Mouse (Mus musculus): ENCODE results near the gene Mmp14. TPM values are rescaled to one million over a fixed set of nuclear protein-coding genes. Genes with fewer than 3 reads are reported as not detected.

Mmp14 gene
- polyA plus RNA-seq, 1 experiment = not detected

DNA sequence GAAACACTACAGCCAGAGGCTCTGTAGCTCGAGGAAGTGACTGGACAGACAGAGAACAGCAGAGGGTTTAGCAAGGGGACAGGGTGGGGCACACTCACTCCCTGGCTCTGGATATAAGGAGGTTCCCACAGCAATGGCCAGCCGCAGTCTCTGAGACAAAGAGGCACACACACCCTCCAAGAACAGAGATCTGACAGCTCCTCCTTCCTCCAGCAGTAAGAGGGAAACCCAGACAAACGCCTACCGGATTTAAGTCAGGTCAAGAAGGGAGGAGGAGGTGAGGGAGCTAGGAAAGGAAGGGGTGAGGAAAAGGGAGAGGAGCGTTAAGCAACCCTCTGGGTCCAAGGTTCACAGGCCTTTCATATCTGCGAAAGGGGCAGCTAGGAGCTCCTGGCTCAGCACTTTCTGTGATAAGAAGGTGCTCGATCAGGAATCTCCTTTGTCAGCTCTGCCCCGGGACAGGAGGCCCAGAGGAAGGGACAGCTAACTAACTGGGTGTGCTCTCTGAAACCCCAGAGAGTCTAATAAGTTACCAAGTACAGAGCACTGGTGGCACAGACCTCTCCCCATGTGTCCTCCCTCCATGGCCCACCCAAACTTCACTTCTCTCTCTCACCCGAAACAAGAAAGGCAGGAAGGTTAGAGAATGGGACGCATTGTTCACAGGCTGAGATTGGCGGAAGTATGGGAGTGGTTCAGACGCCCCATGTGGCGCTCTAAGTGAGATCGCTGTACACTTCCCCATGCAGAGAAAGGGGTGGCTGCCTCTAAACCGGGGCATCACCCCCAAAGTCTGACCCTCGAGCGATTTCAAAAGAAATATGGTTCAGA, 21.2 kb upstream of the Mmp14 start:
- TF ChIP-seq CTCF (IDR thresholded peaks at IDR 0.05; ENCODE audit: insufficient read depth, low read depth, low read length) (no peak), POLR2A (IDR thresholded peaks at IDR 0.05; ENCODE audit: insufficient read depth, low read depth, low read length) (no peak)
- 53% methylated on average over 17 of the region's 17 CpGs for WGBS
- no peak overlapping the region for H3K4me3 ChIP-seq (ENCODE audit: insufficient read depth, low read depth, low read length)
- H3K4me1 ChIP-seq (ENCODE audit: control insufficient read depth, insufficient read depth, low read length) = peaks cover 7% of the 10 kb centered on the region; the same call in 1 of the 2 replicates
- H3K27ac ChIP-seq (ENCODE audit: insufficient read depth, low read depth, low read length) = no peak overlapping the region

DNA sequence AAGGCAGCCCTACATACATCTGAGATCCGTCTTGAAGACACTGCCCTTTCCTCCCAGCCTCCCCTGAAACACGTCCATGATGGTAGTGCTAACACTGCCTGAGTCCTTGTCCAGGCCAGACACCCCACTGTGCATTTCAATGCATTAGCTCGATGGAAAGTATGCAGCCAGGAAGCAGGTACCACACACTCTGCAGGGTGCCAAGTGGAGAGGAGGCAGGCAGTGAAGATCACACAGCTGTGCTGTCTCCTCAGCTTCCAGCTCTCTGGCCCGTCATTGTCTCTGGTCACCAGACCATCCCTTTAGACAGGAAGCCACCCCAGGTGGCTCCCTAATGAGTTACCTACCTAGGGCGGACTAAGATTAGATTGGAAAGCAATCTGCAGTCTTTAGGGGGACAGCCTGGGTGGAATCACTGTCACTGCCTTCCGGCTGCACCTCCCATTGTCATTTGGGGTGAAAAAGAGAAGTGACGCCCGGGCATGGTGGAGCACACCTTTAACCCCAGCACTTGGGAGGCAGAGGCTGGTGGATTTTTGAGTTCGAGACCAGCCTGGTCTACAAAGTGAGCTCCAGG, 19.3 kb upstream of the Mmp14 start:
- 65% methylated on average over 9 of the region's 9 CpGs for WGBS
- TF ChIP-seq POLR2A (IDR thresholded peaks at IDR 0.05; ENCODE audit: insufficient read depth, low read depth, low read length) = no peak
- no peak for TF ChIP-seq CTCF (IDR thresholded peaks at IDR 0.05; ENCODE audit: insufficient read depth, low read depth, low read length)
- H3K4me3 ChIP-seq (ENCODE audit: insufficient read depth, low read depth, low read length) = no peak overlapping the region
- no peak overlapping the region for H3K27ac ChIP-seq (ENCODE audit: insufficient read depth, low read depth, low read length)
- H3K4me1 ChIP-seq (ENCODE audit: control insufficient read depth, insufficient read depth, low read length) = peaks cover 7% of the 10 kb centered on the region; the same call in 1 of the 2 replicates

DNA sequence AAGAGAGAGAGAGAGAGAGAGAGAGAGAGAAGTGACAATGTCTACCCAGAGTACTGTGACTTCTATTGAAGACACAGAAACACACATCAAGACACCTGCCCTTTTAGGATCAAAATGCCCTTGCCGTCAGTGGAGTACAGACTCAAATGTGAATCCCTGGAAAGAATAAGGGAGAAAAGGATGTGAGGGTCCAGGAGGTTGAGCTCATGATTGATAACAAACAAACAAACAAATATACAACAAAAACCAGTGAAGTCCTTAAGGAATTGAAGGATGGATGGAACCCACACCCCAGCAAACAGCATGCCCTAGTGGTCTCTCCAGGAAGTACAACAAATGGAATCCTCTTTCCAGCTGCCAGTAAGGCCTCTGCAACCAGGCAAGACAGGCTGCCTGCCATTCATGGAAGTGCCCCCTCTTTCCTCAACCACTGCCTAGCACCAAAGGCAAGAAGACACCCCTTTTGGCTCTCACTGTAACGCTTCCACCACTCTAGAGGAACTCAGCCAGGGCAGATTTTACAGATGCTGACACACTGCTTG, 18.7 kb upstream of the Mmp14 start:
- peaks cover 8% of the 10 kb centered on the region; the same call in 1 of the 2 replicates for H3K4me1 ChIP-seq (ENCODE audit: control insufficient read depth, insufficient read depth, low read length)
- no peak overlapping the region for H3K27ac ChIP-seq (ENCODE audit: insufficient read depth, low read depth, low read length)
- 37% methylated on average over 2 of the region's 2 CpGs for WGBS
- H3K4me3 ChIP-seq (ENCODE audit: insufficient read depth, low read depth, low read length) = no peak overlapping the region
- TF ChIP-seq CTCF (IDR thresholded peaks at IDR 0.05; ENCODE audit: insufficient read depth, low read depth, low read length) (0 out of 2 replicates have a peak, but pooled peaks have one; percentile 3), POLR2A (IDR thresholded peaks at IDR 0.05; ENCODE audit: insufficient read depth, low read depth, low read length) (no peak)

DNA sequence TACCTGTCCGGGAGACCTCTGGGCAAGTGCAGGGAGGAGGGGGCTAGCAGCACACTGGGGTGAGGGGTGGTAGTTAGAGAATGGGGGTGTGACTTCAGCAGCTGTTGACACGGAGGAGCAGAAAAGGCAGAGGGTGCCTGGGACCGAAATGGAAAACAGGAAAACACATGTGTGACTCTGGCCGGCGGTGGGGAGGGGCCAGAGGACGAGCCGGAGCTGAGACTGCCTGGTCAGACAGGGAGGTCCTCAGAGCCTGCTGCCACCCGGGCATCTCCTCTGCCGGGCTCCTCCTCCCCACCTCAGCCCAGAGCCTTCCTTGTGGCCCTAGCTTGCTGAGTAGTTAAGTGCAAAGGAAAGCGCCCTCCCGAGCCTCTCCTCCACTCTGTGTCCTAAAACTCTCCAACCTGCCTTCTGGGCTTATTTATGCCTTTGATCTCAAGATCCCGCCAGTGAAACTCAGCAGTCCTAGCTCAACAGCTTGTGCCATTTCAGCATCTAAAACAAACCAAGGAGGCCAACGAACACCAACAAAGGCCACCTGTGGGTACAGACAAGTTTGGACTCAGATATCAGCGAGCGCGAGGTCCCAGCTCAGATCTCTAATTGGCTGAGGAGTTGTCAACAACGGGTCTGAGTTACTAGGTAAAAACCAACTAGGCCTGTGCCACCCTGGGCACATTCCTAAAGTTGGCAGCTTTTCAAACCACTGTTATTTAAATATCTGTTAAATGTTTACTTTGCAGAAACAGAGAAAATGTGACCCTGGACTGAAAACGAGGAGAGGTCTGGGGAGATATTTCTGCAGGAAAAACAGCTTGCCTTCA, 17.3 kb upstream of the Mmp14 start:
- Histone ChIP-seq H3K27ac (ENCODE audit: insufficient read depth, low read depth, low read length) (no peak overlapping the region), H3K4me3 (ENCODE audit: insufficient read depth, low read depth, low read length) (peak overlapping the region; percentile 3; the same call in 1 of the 2 replicates), H3K4me1 (ENCODE audit: control insufficient read depth, insufficient read depth, low read length) (peaks cover 8% of the 10 kb centered on the region; the same call in 1 of the 2 replicates)
- 32% methylated on average over 18 of the region's 18 CpGs for WGBS
- TF ChIP-seq POLR2A (IDR thresholded peaks at IDR 0.05; ENCODE audit: insufficient read depth, low read depth, low read length) (no peak), CTCF (IDR thresholded peaks at IDR 0.05; ENCODE audit: insufficient read depth, low read depth, low read length) (no peak)

DNA sequence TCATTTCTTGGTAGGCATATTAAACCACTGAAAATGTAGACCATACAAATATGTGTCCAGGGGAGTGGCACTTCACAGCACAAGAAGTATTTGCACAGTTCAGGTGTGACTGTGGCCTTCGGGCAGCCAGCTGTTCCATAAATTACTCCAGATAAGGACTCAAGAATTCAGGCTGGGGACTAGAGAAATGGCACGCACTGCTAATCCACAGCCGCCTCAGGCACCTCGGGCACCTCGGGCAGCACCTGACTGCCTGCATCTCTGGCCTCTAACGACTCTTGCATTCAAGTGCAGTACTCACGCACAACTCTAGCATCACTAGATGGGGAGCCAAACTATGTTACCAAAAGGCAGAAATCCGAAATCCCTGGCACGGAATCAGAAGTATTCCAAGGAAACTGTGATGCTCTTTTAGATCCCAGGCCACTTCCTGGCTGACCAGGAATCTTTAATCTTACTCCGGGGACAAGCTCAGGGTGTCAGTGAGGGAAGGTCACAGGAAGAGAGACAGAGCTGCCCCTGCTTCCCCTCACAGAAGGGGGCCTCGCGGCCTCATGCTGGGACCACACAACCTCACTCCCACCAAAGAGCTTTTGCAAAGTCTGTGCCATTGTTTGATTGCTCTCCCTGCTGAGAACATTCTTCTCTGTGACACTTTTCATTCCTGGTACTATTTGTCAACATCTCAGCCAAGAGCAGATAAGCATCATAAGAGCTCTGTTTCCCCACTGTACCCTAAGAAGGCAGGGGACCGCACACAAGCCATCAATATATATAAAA, 16.0 kb upstream of the Mmp14 start:
- WGBS = 51% methylated on average over 13 of the region's 13 CpGs
- Histone ChIP-seq H3K4me3 (ENCODE audit: insufficient read depth, low read depth, low read length) (no peak overlapping the region), H3K27ac (ENCODE audit: insufficient read depth, low read depth, low read length) (no peak overlapping the region), H3K4me1 (ENCODE audit: control insufficient read depth, insufficient read depth, low read length) (peaks cover 8% of the 10 kb centered on the region; the same call in 1 of the 2 replicates)
- no peak for TF ChIP-seq POLR2A (IDR thresholded peaks at IDR 0.05; ENCODE audit: insufficient read depth, low read depth, low read length)
- no peak for TF ChIP-seq CTCF (IDR thresholded peaks at IDR 0.05; ENCODE audit: insufficient read depth, low read depth, low read length)

DNA sequence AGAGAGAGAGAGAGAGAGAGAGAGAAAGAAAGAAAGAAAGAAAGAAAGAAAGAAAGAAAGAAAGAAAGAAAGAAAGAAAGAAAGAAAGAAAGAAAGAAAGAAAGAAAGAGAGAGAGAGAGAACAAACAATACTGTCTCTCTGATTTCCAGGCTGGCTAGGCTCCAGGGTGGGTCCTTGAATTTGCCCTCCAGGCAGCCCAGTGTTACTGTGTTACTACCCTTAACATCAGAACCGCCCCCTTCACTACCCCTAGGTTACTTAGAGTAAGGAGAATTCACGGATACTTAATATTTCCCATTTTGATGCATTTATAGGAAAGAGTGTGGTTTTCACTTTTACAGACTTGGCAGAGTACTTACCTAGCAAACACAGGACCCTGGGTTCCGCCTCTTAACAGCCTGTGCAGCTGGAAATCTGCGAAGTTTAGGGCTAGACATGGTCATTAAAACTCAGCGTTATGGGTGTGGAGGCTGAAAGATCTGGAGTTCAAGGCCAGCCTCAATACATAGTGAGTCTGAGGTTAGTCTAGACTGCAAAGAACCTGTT, 15.1 kb upstream of the Mmp14 start:
- H3K4me3 ChIP-seq (ENCODE audit: insufficient read depth, low read depth, low read length) = no peak overlapping the region
- TF ChIP-seq CTCF (IDR thresholded peaks at IDR 0.05; ENCODE audit: insufficient read depth, low read depth, low read length) = no peak
- no peak for TF ChIP-seq POLR2A (IDR thresholded peaks at IDR 0.05; ENCODE audit: insufficient read depth, low read depth, low read length)
- no peak overlapping the region for H3K27ac ChIP-seq (ENCODE audit: insufficient read depth, low read depth, low read length)
- WGBS = 73% methylated on average over 5 of the region's 5 CpGs
- H3K4me1 ChIP-seq (ENCODE audit: control insufficient read depth, insufficient read depth, low read length) = peaks cover 8% of the 10 kb centered on the region; the same call in 1 of the 2 replicates

DNA sequence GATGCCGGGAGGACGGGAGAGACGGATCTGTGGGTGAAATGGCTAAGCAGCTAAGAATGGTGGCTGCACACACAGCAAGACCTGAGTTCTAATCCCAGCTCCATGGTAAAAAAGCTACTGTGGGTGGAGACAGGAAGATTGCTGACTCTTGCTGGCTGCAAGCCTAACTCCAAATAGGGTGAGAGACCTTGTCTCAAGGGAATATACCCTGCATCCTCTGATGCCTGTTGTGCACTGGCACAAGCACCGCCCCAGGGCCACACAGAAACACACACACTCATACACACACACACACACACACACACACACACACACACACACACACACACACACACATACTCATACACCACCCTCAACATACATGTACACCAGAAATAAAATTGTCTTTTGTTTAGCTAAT, 14.6 kb upstream of the Mmp14 start:
- no peak overlapping the region for H3K4me3 ChIP-seq (ENCODE audit: insufficient read depth, low read depth, low read length)
- TF ChIP-seq CTCF (IDR thresholded peaks at IDR 0.05; ENCODE audit: insufficient read depth, low read depth, low read length) (no peak), POLR2A (IDR thresholded peaks at IDR 0.05; ENCODE audit: insufficient read depth, low read depth, low read length) (no peak)
- WGBS = 84% methylated on average over 4 of the region's 4 CpGs
- H3K27ac ChIP-seq (ENCODE audit: insufficient read depth, low read depth, low read length) = no peak overlapping the region
- H3K4me1 ChIP-seq (ENCODE audit: control insufficient read depth, insufficient read depth, low read length) = peaks cover 8% of the 10 kb centered on the region; the same call in 1 of the 2 replicates
